Mouse (Mus musculus) myocyte (in vitro differentiated cells): ENCODE results near the gene Tmem131l. TPM values are rescaled to one million over a fixed set of nuclear protein-coding genes. Genes with fewer than 3 reads are reported as not detected.

Experiments used
- H3K27me3 ChIP-seq: one replicate; pipeline ENCODE4 v1.6.1; 2011; ENCODE audit not compliant: control insufficient read depth, insufficient read depth, insufficient read length
- H3K36me3 ChIP-seq: one replicate; pipeline ENCODE4 v1.6.1; 2011; ENCODE audit not compliant: control insufficient read depth, insufficient read depth
- H3K4me2 ChIP-seq: one replicate; pipeline ENCODE4 v1.6.1; 2011; ENCODE audit warnings: low read depth, control low read depth
- H3K4me3 ChIP-seq: one replicate; pipeline ENCODE4 v1.5.1; 2011; ENCODE audit warnings: mild to moderate bottlenecking, control low read depth, moderate library complexity
- H3K79me2 ChIP-seq: one replicate; pipeline ENCODE4 v1.6.1; 2011; ENCODE audit not compliant: control insufficient read depth, insufficient read depth
- H3ac ChIP-seq: one replicate; pipeline ENCODE4 v1.6.1; 2011; ENCODE audit not compliant: control insufficient read depth, insufficient read length
- CEBPB ChIP-seq: IDR thresholded peaks from 2 replicates; pipeline ENCODE4 v1.6.1; 2011; ENCODE audit warnings: mild to moderate bottlenecking, moderate library complexity; ENCODE audit not compliant: poor library complexity, insufficient read depth, severe bottlenecking
- E2F4 ChIP-seq: IDR thresholded peaks from one replicate; pipeline ENCODE4 v1.6.1; 2011; ENCODE audit warnings: mild to moderate bottlenecking, control low read depth, moderate library complexity; ENCODE audit not compliant: insufficient read depth
- MAX ChIP-seq: IDR thresholded peaks from one replicate; pipeline ENCODE4 v1.6.1; 2011; ENCODE audit warnings: low read depth, mild to moderate bottlenecking, control low read depth
- MYOD1 ChIP-seq, 3 experiments: IDR thresholded peaks; one replicate each; pipeline ENCODE4 v1.6.1; 2011; ENCODE audit warnings: control low read depth in 2 of 3, low read depth in 2 of 3, mild to moderate bottlenecking in 2 of 3, moderate library complexity in 1 of 3; ENCODE audit not compliant: insufficient read length in 2 of 3, control insufficient read depth in 1 of 3
- MYOG ChIP-seq, 3 experiments: IDR thresholded peaks; one replicate each; pipeline ENCODE4 v1.6.1; 2011; ENCODE audit warnings: control low read depth in 2 of 3, low read depth in 2 of 3, mild to moderate bottlenecking in 2 of 3; ENCODE audit not compliant: insufficient read length in 2 of 3, control insufficient read depth in 1 of 3, insufficient read depth in 1 of 3
- POLR2A ChIP-seq: IDR thresholded peaks from one replicate; pipeline ENCODE4 v1.6.1; 2011; ENCODE audit warnings: low read depth, mild to moderate bottlenecking, control low read depth, moderate library complexity; ENCODE audit not compliant: insufficient read length
- POLR2AphosphoS2 ChIP-seq: IDR thresholded peaks from one replicate; pipeline ENCODE4 v1.6.1; 2011; ENCODE audit warnings: low read depth, control low read depth; ENCODE audit not compliant: insufficient read length
- REST ChIP-seq: IDR thresholded peaks from one replicate; pipeline ENCODE4 v1.6.1; 2011; ENCODE audit warnings: mild to moderate bottlenecking, control low read depth, moderate library complexity; ENCODE audit not compliant: insufficient read depth, insufficient read length
- SRF ChIP-seq: IDR thresholded peaks from one replicate; pipeline ENCODE4 v1.6.1; 2011; ENCODE audit warnings: low read depth; ENCODE audit not compliant: control insufficient read depth, insufficient read length
- TCF12 ChIP-seq: IDR thresholded peaks from one replicate; pipeline ENCODE4 v1.6.1; 2011; ENCODE audit warnings: mild to moderate bottlenecking, control low read depth; ENCODE audit not compliant: poor library complexity, insufficient read depth, severe bottlenecking
- TCF3 ChIP-seq: IDR thresholded peaks from one replicate; pipeline ENCODE4 v1.6.1; 2011; ENCODE audit warnings: low read depth, control low read depth; ENCODE audit not compliant: insufficient read length
- USF1 ChIP-seq: IDR thresholded peaks from one replicate; pipeline ENCODE4 v1.6.1; 2011; ENCODE audit warnings: low read depth, mild to moderate bottlenecking, control low read depth, moderate library complexity
- polyA plus RNA-seq: library from polyadenylated mRNA; unstranded; fragments of >200 nt; fragmentation: generic; extraction: Trizol; gene quantifications from one replicate; pipeline ENCODE4 v1.2.1, GENCODE M21; 2012; ENCODE audit warnings: missing spikeins

The Tmem131l gene
- polyA plus RNA-seq, 1 experiment: 11.0 TPM

DNA sequence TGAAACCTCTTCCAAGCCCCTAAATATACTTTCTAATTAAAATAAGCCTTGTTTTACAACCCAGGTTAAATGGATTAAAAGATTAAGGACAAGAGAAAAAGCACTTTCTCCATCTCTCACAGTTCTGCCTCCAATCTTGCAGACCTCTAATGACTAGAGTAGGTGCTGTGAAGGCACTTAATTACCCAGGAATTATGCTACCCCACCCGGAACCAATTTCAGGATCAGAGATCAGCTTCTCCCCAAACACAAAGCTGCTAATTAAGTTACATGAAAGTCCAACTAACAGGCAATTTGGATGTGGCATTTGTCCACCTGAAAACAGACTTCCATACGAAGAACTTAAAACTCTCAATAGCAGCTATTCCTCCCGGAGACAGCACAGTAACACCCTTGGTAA, 19.4 kb downstream of the Tmem131l start:
- Histone ChIP-seq H3K4me3 (no peak overlapping the region), H3ac (no peak overlapping the region)
- TF ChIP-seq SRF: no peak

DNA sequence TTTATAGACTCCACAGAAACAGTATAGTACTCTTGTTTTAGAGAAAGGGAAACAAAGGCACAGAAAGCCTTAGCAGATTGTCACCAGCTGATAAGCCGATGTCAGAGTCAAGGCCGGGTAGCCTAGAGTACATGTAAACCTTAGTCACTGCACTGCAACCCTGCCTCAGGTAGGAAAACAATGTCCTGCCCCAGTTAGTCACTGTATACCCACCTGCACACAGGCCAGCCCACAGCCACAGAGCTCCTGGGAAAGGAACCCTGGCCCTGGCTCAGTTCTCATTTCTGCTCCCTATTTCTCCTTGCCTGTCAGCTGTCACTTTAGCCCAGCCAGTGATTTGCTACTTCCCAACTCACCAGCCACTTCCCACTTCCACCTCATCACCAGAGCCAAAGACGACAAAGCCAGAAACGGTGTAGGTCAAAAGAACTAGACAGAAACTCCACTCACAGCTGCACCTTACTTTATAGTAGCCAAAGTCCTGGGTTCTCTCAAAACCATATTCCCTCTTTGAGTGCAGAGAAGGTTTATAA, 24.4 kb downstream of the Tmem131l start:
- no peak overlapping the region for H3ac ChIP-seq
- no peaks in the 10 kb centered on the region for H3K36me3 ChIP-seq

More for the DNA sequence above, 19.4 kb downstream of the Tmem131l start:
- H3K36me3 ChIP-seq: no peaks in the 10 kb centered on the region
- H3K79me2 ChIP-seq: no peaks in the 10 kb centered on the region
- no peaks in the 10 kb centered on the region for H3K27me3 ChIP-seq
- H3K4me2 ChIP-seq: no peak overlapping the region

DNA sequence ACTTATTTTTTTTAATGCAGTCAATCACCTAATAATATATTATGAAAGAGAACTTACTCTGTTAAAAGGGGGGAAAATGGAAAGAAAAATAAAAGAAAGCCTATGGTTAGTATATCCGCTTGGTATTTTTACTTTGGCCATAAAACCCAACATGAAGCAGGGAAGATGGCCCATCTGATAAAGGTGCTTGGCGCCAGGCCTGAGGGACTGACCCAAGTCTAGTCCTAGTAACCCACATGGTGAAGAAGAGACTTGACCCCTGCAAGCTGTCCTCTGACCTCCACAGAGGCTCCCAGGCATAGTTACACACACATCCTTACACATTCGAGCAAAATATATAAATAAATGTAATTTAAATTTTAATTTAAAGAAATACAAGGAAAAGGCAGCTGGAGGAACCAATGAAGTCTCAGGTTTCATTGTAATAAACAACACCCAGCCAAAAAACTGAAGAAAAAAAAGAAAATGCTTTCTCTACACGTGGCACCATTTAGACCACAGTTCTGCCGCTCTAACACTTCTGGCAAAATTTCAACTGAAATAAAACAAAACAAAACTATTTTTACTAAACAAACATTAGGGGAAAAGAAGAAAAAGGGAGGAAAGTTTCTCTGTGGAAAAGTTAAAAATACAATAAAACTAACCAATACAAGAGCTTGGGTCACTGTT, 28.8 kb downstream of the Tmem131l start:
- Histone ChIP-seq H3ac (no peak overlapping the region), H3K4me2 (peak overlapping the region; percentile 44), H3K4me3 (no peak overlapping the region), H3K27me3 (no peaks in the 10 kb centered on the region), H3K79me2 (no peaks in the 10 kb centered on the region), H3K36me3 (no peaks in the 10 kb centered on the region)
- TF ChIP-seq SRF (no peak), TCF12 (no peak), REST (no peak), MAX (no peak), CEBPB (no peak), POLR2A (no peak), TCF3 (no peak), POLR2AphosphoS2 (no peak), MYOD1 (IDR thresholded peaks at IDR 0.05; ENCODE audit: control insufficient read depth in 1 of 3, insufficient read length in 2 of 3, low read depth in 2 of 3) (no peak), E2F4 (no peak)

More for the DNA sequence above, 24.4 kb downstream of the Tmem131l start:
- Histone ChIP-seq H3K4me3 (no peak overlapping the region), H3K79me2 (no peaks in the 10 kb centered on the region), H3K27me3 (no peaks in the 10 kb centered on the region), H3K4me2 (no peak overlapping the region)
- TF ChIP-seq POLR2A (no peak), MYOG (IDR thresholded peaks at IDR 0.05; ENCODE audit: control insufficient read depth in 1 of 3, insufficient read depth in 1 of 3, insufficient read length in 2 of 3, low read depth in 2 of 3) (no peak), TCF12 (no peak), MAX (no peak), TCF3 (no peak), MYOD1 (IDR thresholded peaks at IDR 0.05; ENCODE audit: control insufficient read depth in 1 of 3, insufficient read length in 2 of 3, low read depth in 2 of 3) (no peak), CEBPB (no peak), SRF (no peak), USF1 (no peak), POLR2AphosphoS2 (no peak), E2F4 (no peak), REST (no peak)

DNA sequence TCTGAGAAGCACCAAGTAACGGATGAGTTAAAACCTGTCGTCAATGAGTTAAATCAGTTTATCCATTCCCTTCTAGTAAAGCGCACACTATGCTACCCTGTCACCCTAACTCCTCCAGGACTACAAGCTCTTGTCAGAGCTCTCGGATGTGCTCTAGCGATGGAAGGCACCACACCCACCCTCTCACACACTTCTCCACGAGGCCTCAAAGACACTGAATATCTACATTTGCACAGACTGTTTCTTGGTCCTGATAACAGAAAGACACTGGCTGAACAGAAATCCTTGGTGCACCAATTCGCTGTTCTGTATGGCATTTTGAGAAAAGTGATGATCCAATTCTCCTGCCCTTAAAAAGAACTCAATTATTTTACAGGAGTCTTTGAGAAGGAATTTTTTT, 34.0 kb downstream of the Tmem131l start:
- Histone ChIP-seq H3K79me2 (no peaks in the 10 kb centered on the region), H3K27me3 (no peaks in the 10 kb centered on the region), H3K36me3 (no peaks in the 10 kb centered on the region), H3K4me3 (no peak overlapping the region), H3ac (no peak overlapping the region), H3K4me2 (no peak overlapping the region)
- no peak for TF ChIP-seq TCF12
- no peak for TF ChIP-seq POLR2A
- TF ChIP-seq E2F4: no peak
- no peak for TF ChIP-seq MYOD1 (IDR thresholded peaks at IDR 0.05; ENCODE audit: control insufficient read depth in 1 of 3, insufficient read length in 2 of 3, low read depth in 2 of 3)
- TF ChIP-seq SRF: no peak
- no peak for TF ChIP-seq CEBPB
- no peak for TF ChIP-seq USF1
- no peak for TF ChIP-seq MAX
- TF ChIP-seq MYOG (IDR thresholded peaks at IDR 0.05; ENCODE audit: control insufficient read depth in 1 of 3, insufficient read depth in 1 of 3, insufficient read length in 2 of 3, low read depth in 2 of 3): no peak
- TF ChIP-seq POLR2AphosphoS2: no peak
- no peak for TF ChIP-seq REST
- TF ChIP-seq TCF3: no peak

DNA sequence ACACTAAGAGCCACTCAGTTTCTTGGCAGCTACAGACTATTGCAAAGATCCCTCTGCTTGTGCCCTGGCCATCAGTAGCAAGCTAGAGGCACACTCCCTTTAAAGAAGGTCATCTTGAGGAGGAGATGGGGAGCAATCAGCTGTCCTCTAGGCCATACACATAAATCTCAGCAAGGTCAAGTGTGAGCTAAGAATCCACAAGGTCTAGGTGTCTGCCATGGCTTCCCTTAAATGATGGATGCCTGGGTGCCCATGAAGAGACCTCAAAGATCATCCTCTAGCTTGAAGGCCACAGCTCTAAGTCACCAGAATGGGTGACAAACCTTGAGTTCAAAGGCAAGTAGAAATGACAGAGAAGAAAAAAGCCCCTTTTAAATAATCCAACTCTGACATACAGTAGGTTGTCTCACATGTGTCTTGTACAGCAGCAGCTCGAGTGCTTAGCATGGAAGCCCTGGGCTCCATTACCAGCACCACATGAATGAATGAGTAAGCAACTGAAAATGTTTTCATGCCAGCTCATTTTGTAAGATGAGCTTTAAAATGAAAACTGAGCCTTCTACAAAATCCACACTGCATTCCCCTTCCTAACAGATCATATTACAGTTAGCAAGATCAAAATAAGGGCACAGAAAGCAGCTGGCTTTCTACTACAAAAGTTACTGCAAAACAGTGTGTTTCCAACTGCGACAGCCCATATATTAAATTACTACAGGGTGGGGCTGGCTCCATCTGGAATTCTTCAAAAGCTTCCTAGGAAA, 35.5 kb downstream of the Tmem131l start:
- H3K4me3 ChIP-seq: no peak overlapping the region
- no peaks in the 10 kb centered on the region for H3K36me3 ChIP-seq
- no peaks in the 10 kb centered on the region for H3K79me2 ChIP-seq
- H3ac ChIP-seq: no peak overlapping the region
- no peaks in the 10 kb centered on the region for H3K27me3 ChIP-seq
- TF ChIP-seq MYOG (IDR thresholded peaks at IDR 0.05; ENCODE audit: control insufficient read depth in 1 of 3, insufficient read depth in 1 of 3, insufficient read length in 2 of 3, low read depth in 2 of 3): peak in 1 of 3 experiments; percentile 65
- TF ChIP-seq POLR2A: no peak
- peak in 1 of 3 experiments; percentile 3 for TF ChIP-seq MYOD1 (IDR thresholded peaks at IDR 0.05; ENCODE audit: control insufficient read depth in 1 of 3, insufficient read length in 2 of 3, low read depth in 2 of 3)
- peak overlapping the region; percentile 52 for H3K4me2 ChIP-seq
